Mouse (Mus musculus) R1 (cell line): ENCODE data around the gene Fmc1.
A peak's percentile ranks its signal among the peaks of the same experiment; 100 is the strongest.
"Not testable (repeated sequence)": the region's sequence is repeated elsewhere in the genome, so short reads cannot be mapped to it uniquely, and the experiment has no call there.

Experiments
- DNase-seq: peaks from one replicate; pipeline ENCODE4 v3.0.0-alpha.2; 2018; ENCODE audit warnings: low read depth, low spot score

Gene Fmc1

DNA sequence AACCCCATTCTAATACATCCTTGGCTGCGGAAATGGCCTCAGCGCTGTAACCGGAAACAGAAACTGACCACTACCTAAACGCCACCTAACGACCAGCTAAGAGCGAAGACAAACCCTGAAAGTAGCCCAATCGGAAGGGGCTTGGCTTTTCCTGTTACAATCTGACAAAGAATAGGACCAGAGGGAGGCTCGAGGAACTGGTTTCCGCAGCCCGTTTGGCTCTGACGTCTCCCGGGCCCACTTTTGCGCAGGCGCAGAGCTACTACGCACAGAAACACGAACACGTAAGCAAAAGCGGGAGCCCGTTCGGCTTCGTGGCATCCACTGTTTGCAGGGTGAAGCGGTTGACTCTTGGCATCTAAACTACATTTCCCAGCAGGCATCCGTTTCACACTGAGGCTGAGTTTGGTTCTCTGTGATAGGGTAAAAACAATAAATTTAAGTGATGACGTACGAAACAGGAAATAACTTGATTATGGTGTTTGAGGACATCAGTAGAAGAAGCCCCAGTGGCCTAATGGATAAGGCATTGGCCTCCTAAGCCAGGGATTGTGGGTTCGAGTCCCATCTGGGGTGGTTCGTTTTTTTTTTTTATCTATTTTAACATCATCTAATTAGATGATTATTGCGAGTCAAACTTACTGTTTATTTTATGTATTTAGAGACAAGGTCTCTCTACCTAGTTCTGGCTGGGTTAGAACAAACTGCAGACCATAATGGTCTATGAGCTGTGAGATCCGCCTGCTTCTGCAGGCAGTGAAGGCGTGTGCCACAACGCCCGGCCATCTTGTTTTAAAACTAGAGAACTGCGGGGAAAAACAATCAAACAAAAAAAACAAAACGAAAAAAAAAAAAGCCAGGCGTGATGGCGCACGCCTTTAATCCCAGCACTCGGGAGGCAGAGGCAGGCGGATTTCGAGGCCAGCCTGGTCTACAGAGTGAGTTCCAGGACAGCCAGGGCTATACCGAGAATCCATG lies at the start of gene Fmc1:
Fmc1 (plus strand) TSS at position 75 of the 978 bp plus-strand sequence.
- DNase-seq, result peak; percentile 100

GRCm38 (mm10) chr6:38492550-38492949 lies 40.8 kb upstream of the Fmc1 start:
- peak; percentile 72 for DNase-seq

DNA sequence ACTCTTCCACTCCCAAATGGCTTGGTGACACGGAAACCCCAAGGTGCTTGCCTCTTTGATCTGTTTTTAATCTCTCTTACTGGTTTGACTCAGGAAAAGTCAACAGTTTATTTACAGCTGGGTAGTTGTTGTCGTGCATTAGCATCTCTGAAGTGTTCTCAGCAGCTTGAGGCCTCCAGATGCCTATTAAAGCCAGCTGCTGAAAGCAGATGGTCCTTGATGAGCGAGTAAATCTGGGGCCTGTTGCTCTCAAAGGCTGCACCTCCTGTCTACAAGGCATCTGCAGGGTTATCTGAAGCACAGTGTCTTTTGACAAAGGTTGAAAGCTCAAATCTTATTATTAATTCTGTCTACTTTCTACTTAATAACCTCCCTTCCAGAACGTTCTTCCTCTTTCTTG lies 37.7 kb upstream of the Fmc1 start:
- no peak for DNase-seq

GRCm38 (mm10) chr6:38512096-38512495 lies 21.2 kb upstream of the Fmc1 start:
- DNase-seq, result no peak

GRCm38 (mm10) chr6:38512830-38513229 lies 20.5 kb upstream of the Fmc1 start:
- no peak for DNase-seq

DNA sequence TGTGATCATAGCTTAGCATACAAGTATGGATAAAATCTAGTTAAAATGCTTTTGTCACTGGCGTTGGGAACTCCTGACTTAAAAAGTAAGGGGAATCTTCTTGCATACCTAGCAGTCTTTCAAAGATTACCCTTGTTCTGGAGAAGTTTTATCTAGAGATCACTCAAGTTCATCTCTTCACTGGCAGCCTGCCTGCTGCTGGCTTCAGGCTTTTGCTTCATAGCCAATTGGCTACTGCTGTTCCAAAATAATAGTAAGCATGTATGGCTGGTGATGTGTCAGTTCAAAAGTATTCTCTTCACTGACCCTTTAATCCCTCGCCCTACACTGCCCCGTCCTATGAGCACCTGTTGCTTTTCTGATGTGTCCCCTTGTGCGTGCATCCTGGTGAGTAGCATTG lies 18.1 kb upstream of the Fmc1 start:
- no peak for DNase-seq

GRCm38 (mm10) chr6:38523851-38524250 lies 9.5 kb upstream of the Fmc1 start:
- DNase-seq, result peak; percentile 61

DNA sequence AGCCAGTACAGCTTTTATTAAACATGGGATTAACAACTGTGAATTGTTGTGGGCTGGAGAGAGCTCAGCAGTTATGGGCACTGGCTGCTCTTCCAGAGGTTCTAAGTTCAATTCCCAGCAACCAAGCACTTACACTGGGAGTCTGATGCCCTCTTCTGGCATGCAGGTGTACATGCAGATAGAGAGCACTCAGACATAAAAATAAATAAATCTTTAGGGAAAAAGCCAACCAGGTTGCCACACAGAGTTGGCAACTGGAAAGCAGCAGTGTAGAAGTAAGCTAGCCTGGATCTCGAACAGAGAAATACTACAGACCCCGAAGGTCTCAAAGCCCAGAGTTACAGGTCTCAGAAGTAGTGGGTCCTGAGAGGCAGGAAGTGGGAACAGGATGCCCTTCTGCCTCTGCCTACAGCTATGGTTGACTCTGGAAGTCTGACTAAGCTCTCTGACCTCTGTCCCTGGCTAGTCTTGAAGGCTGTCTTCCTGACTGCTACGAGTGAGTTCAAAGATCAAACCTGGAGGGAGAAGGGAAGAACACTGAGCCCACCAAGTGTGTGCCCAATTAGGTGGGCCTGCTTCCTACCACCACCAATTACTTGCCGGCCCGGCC lies 2.0 kb upstream of the Fmc1 start:
- peak; percentile 71 for DNase-seq

DNA sequence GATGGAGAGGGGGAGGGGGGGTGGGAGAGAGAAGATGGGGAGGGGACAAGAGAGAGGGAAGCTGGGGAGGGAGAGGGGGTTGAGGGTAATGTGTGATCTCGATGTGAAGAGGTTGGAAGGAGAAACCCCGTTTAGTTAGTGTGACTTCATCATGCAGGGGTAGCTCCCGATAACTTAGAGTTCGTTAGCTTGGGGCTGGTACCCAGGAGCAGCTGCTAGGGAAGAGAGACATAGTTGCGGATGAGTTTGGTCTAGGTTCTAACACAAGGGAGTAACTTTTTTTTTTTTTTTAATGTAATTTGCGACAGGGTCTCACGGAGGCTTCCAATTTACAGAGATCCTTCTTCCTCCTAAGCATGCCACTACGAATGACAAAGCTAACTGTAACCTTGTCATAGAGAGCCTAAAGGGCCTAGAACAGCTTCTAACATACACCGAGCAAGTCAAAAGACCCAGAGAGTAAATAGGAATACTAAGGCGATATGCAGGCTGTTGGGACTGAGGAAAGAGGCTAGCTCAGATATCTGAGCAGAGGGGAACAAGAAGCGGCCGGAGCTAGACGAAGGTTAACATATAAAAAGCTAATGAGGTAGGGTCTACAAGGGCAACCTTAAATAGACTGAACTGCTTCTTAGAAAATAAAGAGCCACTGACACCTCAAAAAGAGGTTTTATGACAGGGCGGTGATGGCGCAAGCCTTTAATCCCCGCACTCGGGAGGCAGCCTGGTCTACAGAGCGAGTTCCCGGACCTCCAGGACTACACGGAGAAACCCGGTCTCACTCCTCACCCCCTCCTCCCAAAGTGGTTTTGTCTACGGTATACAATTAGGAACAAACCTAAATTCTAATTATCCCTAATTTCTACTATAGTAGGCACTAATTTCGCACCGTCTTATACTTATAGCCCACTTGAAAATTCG lies 542 bp upstream of the Fmc1 start:
- DNase-seq, result no peak

DNA sequence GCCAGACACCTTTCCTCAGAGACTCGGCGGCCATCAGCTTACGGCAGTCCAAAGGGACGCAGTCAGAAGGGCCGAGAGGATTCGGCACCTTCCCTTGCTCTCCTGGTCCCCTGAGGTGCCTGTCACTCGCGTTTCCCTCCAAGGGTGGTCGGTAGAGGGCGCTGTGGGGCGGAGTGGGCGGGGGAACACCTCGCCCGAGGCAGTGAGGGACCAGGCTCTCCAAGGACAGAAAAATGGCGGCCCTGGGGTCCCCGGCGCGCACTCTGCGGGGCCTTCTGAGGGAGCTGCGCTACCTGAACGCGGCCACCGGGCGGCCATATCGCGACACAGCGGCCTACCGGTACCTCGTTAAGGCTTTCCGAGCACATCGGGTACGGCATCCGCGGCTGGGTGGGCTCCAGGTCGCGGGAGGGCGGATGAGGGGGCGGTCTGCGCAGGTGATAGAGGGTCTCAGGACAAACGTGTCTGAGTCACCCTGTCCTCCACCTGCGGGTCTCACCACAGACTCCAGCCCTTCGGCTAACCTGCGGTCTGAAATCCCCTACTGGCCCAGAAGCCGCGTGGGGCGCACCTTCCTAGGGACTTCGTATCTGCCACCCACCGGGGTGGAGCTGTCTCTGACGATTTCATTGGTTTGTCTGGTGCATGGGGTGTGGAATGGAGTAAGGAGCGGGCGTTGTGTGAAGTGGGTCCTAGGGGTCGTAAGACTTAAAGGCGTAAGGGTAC lies 1.5 kb downstream of the Fmc1 start:
- DNase-seq, result peak; percentile 95

DNA sequence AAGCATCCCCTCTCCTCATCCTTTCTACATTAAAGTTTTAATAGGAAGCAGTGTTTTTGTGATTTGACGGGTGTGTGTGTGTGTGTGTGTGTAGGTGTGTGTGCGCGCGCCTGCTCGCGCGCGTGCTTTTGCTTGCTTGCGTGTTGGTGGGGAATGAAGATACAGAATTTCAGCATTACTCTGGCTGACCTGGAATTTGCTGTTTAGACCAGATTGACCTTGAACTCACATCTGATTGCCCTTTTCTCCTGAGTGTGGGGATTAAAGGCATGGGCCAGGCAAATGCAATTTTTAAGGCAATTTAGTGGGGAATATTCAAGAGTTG lies 2.0 kb downstream of the Fmc1 start:
- no peak for DNase-seq

DNA sequence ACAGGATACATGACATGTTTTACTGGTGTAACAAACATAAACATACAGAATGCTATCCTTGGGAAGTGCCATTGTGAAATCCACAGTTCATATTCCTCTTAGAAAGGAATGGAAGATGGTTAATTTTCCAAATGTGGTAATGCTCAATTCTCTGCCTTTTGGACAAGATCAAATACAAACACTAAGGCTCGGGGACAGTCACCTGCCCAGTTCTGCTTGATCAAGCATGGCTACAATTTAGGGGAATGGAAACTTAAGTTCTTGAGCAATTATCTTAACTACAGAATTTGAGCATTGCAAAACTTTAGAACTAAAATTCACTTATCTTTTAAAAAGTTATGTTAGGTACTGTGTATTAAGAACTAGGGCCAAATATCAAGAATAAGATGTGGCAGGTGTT lies 2.5 kb downstream of the Fmc1 start:
- no peak for DNase-seq

GRCm38 (mm10) chr6:38544141-38544540 lies 10.8 kb downstream of the Fmc1 start:
- DNase-seq, result not testable (repeated sequence)

DNA sequence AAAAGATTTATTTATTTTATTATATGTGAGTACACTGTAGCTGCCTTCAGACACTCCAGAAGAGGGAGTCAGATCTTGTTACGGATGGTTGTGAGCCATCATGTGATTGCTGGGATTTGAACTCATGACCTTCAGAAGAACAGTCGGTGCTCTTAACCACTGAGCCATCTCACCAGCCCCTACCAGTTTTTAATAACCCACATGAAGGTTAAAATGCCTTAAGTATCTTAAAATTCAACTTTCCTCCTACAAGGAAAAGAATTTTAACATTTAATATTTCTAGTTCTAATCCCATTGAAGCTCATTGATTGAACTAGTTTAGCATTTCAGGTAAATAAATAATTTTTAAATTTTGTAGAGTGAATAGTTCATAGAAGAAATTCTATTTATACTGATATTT lies 13.7 kb downstream of the Fmc1 start:
- DNase-seq, result not testable (repeated sequence)

GRCm38 (mm10) chr6:38547707-38548106 lies 14.4 kb downstream of the Fmc1 start:
- no peak for DNase-seq

DNA sequence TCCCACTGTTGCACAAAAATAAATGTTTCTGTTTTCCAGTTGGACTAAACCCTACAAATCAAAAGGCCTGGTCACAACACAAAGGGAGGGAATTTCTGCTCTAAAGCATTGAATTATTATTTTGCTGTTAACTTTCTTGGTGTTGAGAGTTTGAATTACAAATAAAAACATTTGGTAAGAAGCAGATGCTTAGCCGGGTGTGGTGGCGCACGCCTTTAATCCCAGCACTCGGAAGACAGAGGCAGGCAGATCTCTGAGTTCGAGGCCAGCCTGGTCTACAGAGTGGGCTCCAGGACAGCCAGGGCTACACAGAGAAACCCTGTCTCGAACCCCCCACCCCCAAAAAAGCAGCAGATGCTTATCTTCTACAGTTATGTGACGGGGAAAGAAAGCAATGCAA lies 15.3 kb downstream of the Fmc1 start:
- not testable (repeated sequence) for DNase-seq

GRCm38 (mm10) chr6:38549840-38550239 lies 16.5 kb downstream of the Fmc1 start:
- DNase-seq, result not testable (repeated sequence)

GRCm38 (mm10) chr6:38550250-38551061 lies 17.2 kb downstream of the Fmc1 start:
- peak; percentile 75 for DNase-seq

DNA sequence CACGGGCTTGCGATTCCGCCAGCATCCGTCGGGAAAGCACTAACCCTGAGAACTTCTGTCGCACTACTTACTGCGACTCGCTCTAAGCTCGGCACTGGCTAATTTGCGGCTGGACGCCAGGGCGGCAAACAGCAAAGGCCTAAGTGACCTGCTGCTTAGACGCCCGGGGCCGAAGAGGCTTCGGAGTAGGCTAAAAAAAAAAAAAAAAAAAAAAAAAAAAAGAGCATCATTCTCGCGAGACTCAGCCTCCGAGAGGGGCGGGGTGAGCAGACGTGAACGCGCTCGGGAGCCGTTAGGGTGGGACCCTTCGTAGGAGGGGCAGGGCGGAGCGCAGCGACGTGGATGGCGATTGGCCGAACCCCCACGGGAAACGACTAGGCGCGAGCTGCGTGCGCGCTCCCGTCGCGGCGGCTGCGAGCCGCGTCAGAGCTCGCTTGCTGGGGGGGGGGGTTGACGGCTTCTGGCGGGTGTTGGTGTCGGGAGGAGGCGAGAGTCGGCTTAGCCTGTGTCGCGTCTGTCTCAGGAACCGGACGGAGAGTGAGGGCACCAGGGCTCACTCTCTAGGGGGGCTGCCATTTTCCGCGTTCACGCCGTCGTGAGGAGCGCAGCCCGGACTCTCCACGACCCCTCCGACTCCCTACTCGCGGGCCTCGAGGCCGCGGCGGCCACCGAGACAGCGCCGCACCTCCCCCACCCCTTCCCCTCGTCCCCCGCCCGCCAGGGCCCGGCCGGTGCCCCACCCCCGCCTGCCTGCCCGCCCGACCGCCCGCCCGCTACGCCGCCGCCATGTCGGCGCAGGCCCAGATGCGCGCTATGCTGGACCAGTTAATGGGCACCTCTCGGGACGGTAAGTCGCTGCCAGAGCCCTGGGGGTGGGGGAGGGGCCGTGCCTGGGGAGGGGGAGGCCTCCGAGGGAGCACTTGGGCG lies 18.0 kb downstream of the Fmc1 start, which contains the start of gene Luc7l2:
Luc7l2 (plus strand) TSS at position 273 of the 927 bp plus-strand sequence.
- peak; percentile 97 for DNase-seq
